Mouse (Mus musculus) liver, embryonic 14.5 days (tissue): ENCODE data around the gene Tmf1. TPM values are rescaled to one million over a fixed set of nuclear protein-coding genes. Genes with fewer than 3 reads are reported as not detected.

Experiments used
- ATAC-seq: fragments of 200-750 bp; cut with Nextera tagmentation; 2 replicates; pipeline ENCODE4 v1.8.0; 2017; ENCODE audit warnings: moderate number of reproducible peaks, mild to moderate bottlenecking, moderate library complexity; ENCODE audit not compliant: insufficient read depth
- DNase-seq, 3 experiments: peaks; one replicate each; pipeline ENCODE4 v3.0.0-alpha.2; 2012 to 2013; ENCODE audit warnings: low read depth in 3 of 3, low spot score in 3 of 3
- H3K27ac ChIP-seq: fragments of 300-500 bp; sonication (generic); 2 replicates; pipeline ENCODE4 v1.5.1; 2014; ENCODE audit warnings: moderate library complexity, mild to moderate bottlenecking, control low read depth, inconsistent platforms
- H3K27me3 ChIP-seq: fragments of 300-500 bp; sonication (generic); 2 replicates; pipeline ENCODE4 v1.6.1; 2014; ENCODE audit warnings: mild to moderate bottlenecking, low read length, moderate library complexity; ENCODE audit not compliant: control insufficient read depth, insufficient read depth
- H3K36me3 ChIP-seq: fragments of 300-500 bp; sonication (generic); replicated peaks from 2 replicates; pipeline ENCODE4 v1.6.1; 2014; ENCODE audit warnings: low read depth; ENCODE audit not compliant: control insufficient read depth, insufficient read depth
- H3K4me1 ChIP-seq, 2 experiments: fragments of 200-500 bp in 1 of 2; fragments of 300-500 bp in 1 of 2; sonication (generic) in 1 of 2; replicated peaks; 2 replicates each; pipeline ENCODE4 v1.6.1; 2012 to 2014; ENCODE audit warnings: antibody characterized with exemption in 1 of 2, inconsistent platforms in 1 of 2, low read length in 1 of 2; ENCODE audit not compliant: control insufficient read depth in 2 of 2, insufficient read depth in 2 of 2
- H3K4me2 ChIP-seq: fragments of 300-500 bp; sonication (generic); 2 replicates; pipeline ENCODE4 v1.6.1; 2014; ENCODE audit warnings: low read depth, mild to moderate bottlenecking, control low read depth, moderate library complexity
- H3K4me3 ChIP-seq, 2 experiments: fragments of 200-500 bp in 1 of 2; fragments of 300-500 bp in 1 of 2; sonication (generic) in 1 of 2; 2 replicates each; pipeline ENCODE4 v1.5.1; 2012 to 2014; ENCODE audit warnings: low read depth in 2 of 2, low read length in 2 of 2, mild to moderate bottlenecking in 2 of 2, control low read depth in 1 of 2, inconsistent platforms in 1 of 2, moderate library complexity in 1 of 2; ENCODE audit not compliant: insufficient read depth in 1 of 2
- H3K9ac ChIP-seq: fragments of 300-500 bp; sonication (generic); replicated peaks from 2 replicates; pipeline ENCODE4 v1.6.1; 2014; ENCODE audit warnings: mild to moderate bottlenecking, control low read depth, moderate library complexity
- H3K9me3 ChIP-seq: fragments of 300-500 bp; sonication (generic); 2 replicates; pipeline ENCODE4 v1.6.1; 2016; ENCODE audit warnings: low read length, mixed read lengths; ENCODE audit not compliant: control insufficient read depth
- CTCF ChIP-seq: IDR thresholded peaks from 2 replicates; pipeline ENCODE4 v1.5.1; 2016; ENCODE audit warnings: antibody characterized with exemption, low read depth, control low read depth
- EP300 ChIP-seq: IDR thresholded peaks from 2 replicates; pipeline ENCODE4 v1.6.1; 2016; ENCODE audit warnings: antibody characterized with exemption, low read depth
- WGBS: fragments of 180-500 bp; shearing (Covaris S2); extraction: QIAGEN DNeasy Blood & Tissue Kit; methylation state at CpG from one replicate; pipeline ENCODE4 v1.1.7; 2014; ENCODE audit not compliant: insufficient replicate concordance; 5-methylcytosine and 5-hydroxymethylcytosine counted together
- polyA plus RNA-seq, 2 experiments: library from polyadenylated mRNA; depleted of rRNA in 1 of 2; stranded (reverse) in 1 of 2; unstranded in 1 of 2; fragments of >200 nt; fragmentation: Nextera tagmentation in 1 of 2; extraction: Ambion mirVana in 1 of 2; gene quantifications; 2 replicates each; pipeline versions ENCODE4 v1.2.1 to v1.2.3; 2012 to 2014

Gene Tmf1
- polyA plus RNA-seq, 2 experiments = 1.4 to 12.3 TPM

DNA sequence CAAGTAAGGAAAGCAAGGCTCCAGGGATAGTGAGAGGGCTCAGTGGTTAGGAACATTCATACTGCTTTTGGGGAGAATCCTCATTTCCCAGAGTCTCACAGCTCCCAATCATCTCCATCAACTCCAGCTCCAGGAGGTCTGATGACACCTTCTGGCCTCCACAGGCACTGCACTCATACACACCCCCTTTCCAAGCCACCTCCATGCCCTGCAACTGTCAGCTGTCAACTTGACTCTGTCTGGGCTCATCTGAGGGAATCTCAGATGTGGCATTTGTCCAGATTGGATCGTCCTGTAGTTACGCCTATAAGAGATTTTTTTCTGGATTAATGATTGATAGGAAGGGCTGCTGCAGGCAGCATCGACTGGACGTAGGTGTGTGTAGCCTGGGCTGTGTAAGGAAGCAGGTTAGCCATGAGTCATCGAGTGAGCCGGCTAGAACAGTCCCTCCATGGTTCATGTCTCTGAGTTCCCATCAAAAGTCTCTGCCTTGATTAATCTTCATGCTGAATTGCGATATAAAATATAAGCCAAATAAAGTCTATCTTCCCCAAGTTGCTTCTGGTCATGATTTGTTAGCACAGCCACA, 74.6 kb downstream of the Tmf1 start:
- no peak overlapping the region for H3K27ac ChIP-seq
- WGBS = 49% methylated on average over 7 of the region's 7 CpGs
- H3K9me3 ChIP-seq = no peaks in the 10 kb centered on the region
- H3K4me2 ChIP-seq = no peak overlapping the region
- ATAC-seq (no peak), DNase-seq (no peak)
- TF ChIP-seq EP300 = no peak
- peak; percentile 60 for TF ChIP-seq CTCF
- no peak overlapping the region for H3K4me3 ChIP-seq
- H3K36me3 ChIP-seq = no peaks in the 10 kb centered on the region
- no peaks in the 10 kb centered on the region for H3K27me3 ChIP-seq
- H3K9ac ChIP-seq = no peak overlapping the region
- H3K4me1 ChIP-seq = no peaks in the 10 kb centered on the region

Other genes starting within 250 kb of the Tmf1 start
- gene Fam19a4, start 118.7 kb downstream of the Tmf1 start, polyA plus RNA-seq (2012; rRNA removed) = not detected in 2 replicates
- gene Fam19a4, start 118.7 kb downstream of the Tmf1 start, polyA plus RNA-seq (2014; fragmentation: Nextera tagmentation; extraction: Ambion mirVana) = 0.04 TPM in 1 of 2 replicates, not detected in the other
- gene Eogt, start 29.9 kb downstream of the Tmf1 start, polyA plus RNA-seq (2012; rRNA removed) = 1.5 and 1.9 TPM in 2 replicates
- 1.3 and 1.4 TPM in 2 replicates for gene Eogt, start 29.9 kb downstream of the Tmf1 start, polyA plus RNA-seq (2014; fragmentation: Nextera tagmentation; extraction: Ambion mirVana)
- 15.2 and 22.3 TPM in 2 replicates for gene Uba3, start 26.5 kb upstream of the Tmf1 start, polyA plus RNA-seq (2012; rRNA removed)
- 24.9 and 25.5 TPM in 2 replicates for gene Uba3, start 26.5 kb upstream of the Tmf1 start, polyA plus RNA-seq (2014; fragmentation: Nextera tagmentation; extraction: Ambion mirVana)
- 19.4 and 25.6 TPM in 2 replicates for gene Arl6ip5, start 31.6 kb upstream of the Tmf1 start, polyA plus RNA-seq (2012; rRNA removed)
- 15.8 and 17.1 TPM in 2 replicates for gene Arl6ip5, start 31.6 kb upstream of the Tmf1 start, polyA plus RNA-seq (2014; fragmentation: Nextera tagmentation; extraction: Ambion mirVana)
- gene Lmod3, start 73.6 kb upstream of the Tmf1 start, polyA plus RNA-seq (2012; rRNA removed) = not detected in 2 replicates
- gene Lmod3, start 73.6 kb upstream of the Tmf1 start, polyA plus RNA-seq (2014; fragmentation: Nextera tagmentation; extraction: Ambion mirVana) = not detected in 2 replicates